Mouse (Mus musculus): ENCODE data around the gene 1700102P08Rik. TPM values are rescaled to one million over a fixed set of nuclear protein-coding genes. Genes with fewer than 3 reads are reported as not detected.

Gene 1700102P08Rik
- polyA plus RNA-seq (2015; fragmentation: Nextera tagmentation; extraction: Ambion mirVana): 0.11 and 0.19 TPM in 2 replicates

GRCm38 (mm10) chr9:108392676-108393075 is at the start of gene 1700102P08Rik:
Gene 1700102P08Rik, plus strand, starts transcription at chr9:108392805.

GRCm38 (mm10) chr9:108347540-108348289 is 44.9 kb upstream of the 1700102P08Rik start, which contains the start of gene Usp4:
Gene Usp4, plus strand, starts transcription at chr9:108347853.

DNA sequence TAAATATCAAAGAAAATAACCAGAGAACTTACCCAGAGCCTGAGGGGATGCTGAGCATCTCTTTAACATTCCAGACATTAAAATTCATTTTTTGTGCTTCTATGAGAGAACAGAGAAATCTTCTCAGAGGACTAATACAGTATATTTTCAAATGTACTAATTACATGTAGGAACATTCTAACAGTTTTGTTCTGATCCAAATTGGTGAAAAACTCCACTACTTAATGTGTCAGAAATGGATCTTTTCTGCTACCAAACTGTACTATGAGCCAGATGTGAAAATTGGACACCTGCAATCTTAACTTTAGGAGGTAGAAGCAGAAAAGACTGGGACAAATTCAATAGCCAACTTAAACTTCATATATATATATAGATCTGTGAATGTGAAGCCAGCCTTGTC is 35.8 kb downstream of the 1700102P08Rik start, which contains the start of gene Ccdc36:
TSS of gene Ccdc36 (minus strand) at position 101 of the 400 bp plus-strand sequence.

GRCm38 (mm10) chr9:108436182-108436581 is 43.6 kb downstream of the 1700102P08Rik start, which contains the start of gene BC048562:
Gene BC048562, plus strand, starts transcription at chr9:108436482.

Other genes starting within 250 kb of the 1700102P08Rik start
- gene Bsn, start 202.4 kb upstream of the 1700102P08Rik start, polyA plus RNA-seq (2015; fragmentation: Nextera tagmentation; extraction: Ambion mirVana): 0.39 and 0.42 TPM in 2 replicates
- 81.3 and 103 TPM in 2 replicates for gene Dag1, start 128.8 kb upstream of the 1700102P08Rik start, polyA plus RNA-seq (2015; fragmentation: Nextera tagmentation; extraction: Ambion mirVana)
- gene Nicn1, start 102.4 kb upstream of the 1700102P08Rik start, polyA plus RNA-seq (2015; fragmentation: Nextera tagmentation; extraction: Ambion mirVana): 37.6 and 38.5 TPM in 2 replicates
- 14.0 and 15.7 TPM in 2 replicates for gene Amt, start 96.0 kb upstream of the 1700102P08Rik start, polyA plus RNA-seq (2015; fragmentation: Nextera tagmentation; extraction: Ambion mirVana)
- 420 and 517 TPM in 2 replicates for gene Rhoa, start 86.7 kb upstream of the 1700102P08Rik start, polyA plus RNA-seq (2015; fragmentation: Nextera tagmentation; extraction: Ambion mirVana)
- gene Tcta, start 86.6 kb upstream of the 1700102P08Rik start, polyA plus RNA-seq (2015; fragmentation: Nextera tagmentation; extraction: Ambion mirVana): 67.6 and 71.3 TPM in 2 replicates
- 814 and 969 TPM in 2 replicates for gene Gpx1, start 53.9 kb upstream of the 1700102P08Rik start, polyA plus RNA-seq (2015; fragmentation: Nextera tagmentation; extraction: Ambion mirVana)
- gene Usp4, start 45.0 kb upstream of the 1700102P08Rik start, polyA plus RNA-seq (2015; fragmentation: Nextera tagmentation; extraction: Ambion mirVana): 58.2 and 60.8 TPM in 2 replicates
- 0.29 and 0.34 TPM in 2 replicates for gene Ccdc36, start 35.7 kb downstream of the 1700102P08Rik start, polyA plus RNA-seq (2015; fragmentation: Nextera tagmentation; extraction: Ambion mirVana)
- gene BC048562, start 43.7 kb downstream of the 1700102P08Rik start, polyA plus RNA-seq (2015; fragmentation: Nextera tagmentation; extraction: Ambion mirVana): not detected in 2 replicates
- 34.8 and 36.1 TPM in 2 replicates for gene Ccdc71, start 67.7 kb downstream of the 1700102P08Rik start, polyA plus RNA-seq (2015; fragmentation: Nextera tagmentation; extraction: Ambion mirVana)
- 33.7 and 35.9 TPM in 2 replicates for gene Klhdc8b, start 68.8 kb downstream of the 1700102P08Rik start, polyA plus RNA-seq (2015; fragmentation: Nextera tagmentation; extraction: Ambion mirVana)
- 44.4 and 47.7 TPM in 2 replicates for gene Lamb2, start 86.9 kb downstream of the 1700102P08Rik start, polyA plus RNA-seq (2015; fragmentation: Nextera tagmentation; extraction: Ambion mirVana)
- gene Usp19, start 97.8 kb downstream of the 1700102P08Rik start, polyA plus RNA-seq (2015; fragmentation: Nextera tagmentation; extraction: Ambion mirVana): 32.0 and 32.9 TPM in 2 replicates
- 67.1 and 72.1 TPM in 2 replicates for gene Qars, start 114.9 kb downstream of the 1700102P08Rik start, polyA plus RNA-seq (2015; fragmentation: Nextera tagmentation; extraction: Ambion mirVana)
- gene Qrich1, start 124.0 kb downstream of the 1700102P08Rik start, polyA plus RNA-seq (2015; fragmentation: Nextera tagmentation; extraction: Ambion mirVana): 61.3 and 67.2 TPM in 2 replicates
- 69.2 and 70.6 TPM in 2 replicates for gene Impdh2, start 167.5 kb downstream of the 1700102P08Rik start, polyA plus RNA-seq (2015; fragmentation: Nextera tagmentation; extraction: Ambion mirVana)
- 36.5 and 41.8 TPM in 2 replicates for gene Ndufaf3, start 174.6 kb downstream of the 1700102P08Rik start, polyA plus RNA-seq (2015; fragmentation: Nextera tagmentation; extraction: Ambion mirVana)
- 38.5 and 41.8 TPM in 2 replicates for gene Dalrd3, start 177.1 kb downstream of the 1700102P08Rik start, polyA plus RNA-seq (2015; fragmentation: Nextera tagmentation; extraction: Ambion mirVana)
- 29.2 and 32.3 TPM in 2 replicates for gene Wdr6, start 185.9 kb downstream of the 1700102P08Rik start, polyA plus RNA-seq (2015; fragmentation: Nextera tagmentation; extraction: Ambion mirVana)
- 7.3 and 9.2 TPM in 2 replicates for gene P4htm, start 204.9 kb downstream of the 1700102P08Rik start, polyA plus RNA-seq (2015; fragmentation: Nextera tagmentation; extraction: Ambion mirVana)